Mouse (Mus musculus): ENCODE data around the gene Ccl4. TPM values are rescaled to one million over a fixed set of nuclear protein-coding genes. Genes with fewer than 3 reads are reported as not detected.

Ccl4 gene
- polyA plus RNA-seq, 1 experiment from 2014 or later, result not detected

DNA sequence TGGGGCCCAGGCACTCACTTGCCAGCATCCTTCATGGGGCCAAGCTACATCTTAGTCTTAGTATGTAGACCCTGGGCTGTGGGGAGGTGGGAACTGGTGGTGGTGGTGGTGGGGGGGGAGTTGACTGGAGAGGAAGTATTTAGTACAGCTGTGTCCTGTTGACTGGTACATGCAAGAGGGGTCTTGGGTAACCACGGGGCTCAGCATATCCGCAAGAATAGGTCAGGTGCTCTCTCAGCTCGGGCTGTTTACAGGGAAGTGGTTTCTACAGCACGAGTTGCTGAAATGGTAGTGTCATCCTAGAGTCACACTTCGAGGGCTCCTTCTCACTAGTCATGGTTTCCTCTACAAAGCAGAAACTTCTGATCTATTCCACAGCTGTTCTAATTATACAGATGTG is 22.2 kb upstream of the Ccl4 start:
- Histone ChIP-seq H3K27me3 (ENCODE audit: insufficient read depth, poor library complexity, severe bottlenecking) (no peaks in the 10 kb centered on the region), H3K9me3 (no peaks in the 10 kb centered on the region), H3K27ac (no peak overlapping the region), H3K4me1 (peaks cover 3% of the 10 kb centered on the region; the same call in 1 of the 2 replicates), H3K36me3 (no peaks in the 10 kb centered on the region), H3K4me3 (no peak overlapping the region)
- no peak for DNase-seq (ENCODE audit: low spot score)
- WGBS, result 79% methylated on average over 5 of the region's 5 CpGs

DNA sequence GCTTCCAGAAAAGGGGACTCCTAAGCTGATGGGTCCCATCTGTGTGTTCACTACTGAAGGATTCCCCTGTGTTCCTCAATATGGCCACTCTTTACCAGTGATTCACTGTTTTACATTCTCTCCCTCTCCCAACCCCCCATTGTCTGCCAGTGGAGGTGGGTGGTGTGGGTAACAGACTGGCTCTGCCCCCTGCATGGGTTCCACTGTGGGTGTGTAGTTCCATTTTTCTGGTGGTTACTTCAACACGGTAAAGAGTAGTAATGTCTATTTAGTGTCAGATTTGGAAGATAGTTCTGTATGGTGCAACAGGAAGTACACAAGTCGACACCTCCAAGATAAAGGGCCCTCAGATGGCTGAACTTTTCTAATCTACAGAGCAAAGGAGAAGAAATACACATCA is 21.2 kb upstream of the Ccl4 start:
- WGBS, result 49% methylated on average over 2 of the region's 2 CpGs
- no peaks in the 10 kb centered on the region for H3K36me3 ChIP-seq

DNA sequence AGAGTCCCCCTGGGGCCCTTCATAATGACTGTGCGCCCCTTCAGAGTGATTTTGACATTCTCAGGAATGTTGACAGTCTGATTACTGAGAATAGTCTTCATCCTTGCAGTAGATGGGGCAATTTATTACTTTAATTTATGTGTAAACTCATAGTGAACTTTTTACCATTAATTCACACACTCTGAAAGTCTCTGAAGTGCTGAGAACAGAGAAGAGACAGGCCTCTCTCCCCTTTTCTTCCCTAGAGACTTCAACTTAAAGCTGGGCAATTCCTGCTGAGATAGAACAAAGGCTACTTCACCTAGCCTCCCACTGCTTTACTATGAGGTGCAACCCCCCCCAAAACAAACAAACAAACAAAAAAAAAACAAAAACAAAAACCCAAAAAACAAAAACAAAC is 16.9 kb upstream of the Ccl4 start, which contains the start of gene Rpl9-ps1:
Gene Rpl9-ps1, minus strand, starts transcription at position 101 of the 400 bp plus-strand sequence.
- H3K36me3 ChIP-seq, result no peaks in the 10 kb centered on the region
- H3K27ac ChIP-seq, result no peak within 1 kb of the TSS
- 88% methylated on average over 1 of the region's 1 CpGs for WGBS
- no peaks in the 10 kb centered on the region for H3K9me3 ChIP-seq
- H3K4me3 ChIP-seq, result no peak within 1 kb of the TSS
- DNase-seq (ENCODE audit: low spot score), result no peak
- H3K27me3 ChIP-seq (ENCODE audit: insufficient read depth, poor library complexity, severe bottlenecking), result no peaks in the 10 kb centered on the region
- no peaks in the 10 kb centered on the region for H3K4me1 ChIP-seq

More for the DNA sequence above, 21.2 kb upstream of the Ccl4 start:
- Histone ChIP-seq H3K27ac (no peak overlapping the region), H3K4me1 (peaks cover 3% of the 10 kb centered on the region; the same call in 1 of the 2 replicates), H3K4me3 (no peak overlapping the region), H3K9me3 (no peaks in the 10 kb centered on the region), H3K27me3 (ENCODE audit: insufficient read depth, poor library complexity, severe bottlenecking) (no peaks in the 10 kb centered on the region)
- DNase-seq (ENCODE audit: low spot score), result no peak

DNA sequence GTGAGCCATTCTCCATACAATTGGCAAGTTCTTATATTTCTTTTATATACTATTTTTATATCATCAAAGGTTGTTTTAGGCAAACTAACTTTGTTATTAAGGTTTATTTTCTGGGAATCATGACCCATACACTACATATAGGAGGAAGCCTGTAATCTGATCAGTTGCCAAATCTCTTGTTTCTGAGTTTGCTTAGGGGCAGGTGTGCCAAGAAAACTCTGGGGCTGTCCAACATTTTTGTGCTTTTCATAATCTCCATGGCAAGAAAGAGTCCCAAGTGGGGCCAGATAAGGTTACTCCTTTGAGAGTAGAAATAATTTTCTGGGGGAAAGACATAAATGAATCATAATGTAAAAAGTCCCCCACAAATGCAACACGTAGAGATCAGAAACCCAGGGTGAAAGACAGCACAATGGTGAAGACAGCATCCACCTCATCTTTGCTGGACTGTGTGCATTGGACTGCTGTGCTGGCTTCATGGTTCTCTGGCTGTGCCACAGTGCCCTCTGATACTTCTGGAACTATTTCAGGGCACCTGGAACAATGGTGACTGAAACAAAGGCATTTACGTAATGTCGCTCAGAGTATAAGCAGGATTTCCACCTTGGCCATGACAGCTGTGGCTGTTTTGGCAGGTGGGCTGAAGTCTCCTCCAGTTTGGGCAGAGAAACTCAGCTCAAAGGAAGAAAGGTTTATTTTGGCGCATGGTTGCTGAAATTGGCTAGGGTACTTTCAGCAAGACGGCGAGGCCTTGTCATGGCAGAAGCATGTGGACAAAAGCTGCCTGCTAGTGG is 15.8 kb upstream of the Ccl4 start:
- Histone ChIP-seq H3K36me3 (no peaks in the 10 kb centered on the region), H3K9me3 (no peaks in the 10 kb centered on the region), H3K4me1 (no peaks in the 10 kb centered on the region), H3K4me3 (no peak overlapping the region), H3K27ac (no peak overlapping the region), H3K27me3 (ENCODE audit: insufficient read depth, poor library complexity, severe bottlenecking) (no peaks in the 10 kb centered on the region)
- DNase-seq (ENCODE audit: low spot score), result no peak
- WGBS, result 92% methylated on average over 6 of the region's 6 CpGs

- DNase-seq (ENCODE audit: low spot score), result no peak
- H3K4me3 ChIP-seq, result no peak within 1 kb of the TSS
- WGBS, result 72% methylated on average over 8 of the region's 8 CpGs
Observed at GRCm38 (mm10) chr11:83649305-83649841, 13.0 kb upstream of the Ccl4 start, which contains the start of gene Ccl3. Gene Ccl3 (minus strand): TSS chr11:83649355.

DNA sequence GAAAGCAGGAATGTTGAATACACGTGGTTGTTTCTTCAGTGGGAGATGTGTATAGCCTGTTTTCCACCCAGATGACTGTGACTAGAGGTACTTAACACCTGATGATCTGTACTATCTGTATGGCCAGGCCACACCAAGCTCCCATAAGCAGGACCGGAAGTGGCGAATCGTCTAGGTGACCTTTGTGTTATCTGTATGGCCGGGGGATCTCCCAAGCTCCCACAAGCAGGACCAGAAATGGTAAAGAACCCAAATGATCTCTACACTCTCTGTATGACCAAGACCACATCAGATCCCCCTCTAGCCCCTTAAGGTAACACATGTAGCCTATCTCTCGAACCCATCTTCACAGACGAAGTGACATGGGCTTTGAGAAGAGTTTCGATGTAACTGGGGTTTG is 7.8 kb upstream of the Ccl4 start:
- WGBS, result 71% methylated on average over 8 of the region's 8 CpGs
- Histone ChIP-seq H3K9me3 (no peaks in the 10 kb centered on the region), H3K27me3 (ENCODE audit: insufficient read depth, poor library complexity, severe bottlenecking) (no peaks in the 10 kb centered on the region), H3K36me3 (no peaks in the 10 kb centered on the region), H3K27ac (no peak overlapping the region), H3K4me1 (peaks cover 6% of the 10 kb centered on the region; the same call in 1 of the 2 replicates), H3K4me3 (no peak overlapping the region)
- DNase-seq (ENCODE audit: low spot score), result no peak

More at GRCm38 (mm10) chr11:83649305-83649841, 13.0 kb upstream of the Ccl4 start, which contains the start of gene Ccl3:
- Histone ChIP-seq H3K27ac (no peak within 1 kb of the TSS), H3K9me3 (no peaks in the 10 kb centered on the region), H3K27me3 (ENCODE audit: insufficient read depth, poor library complexity, severe bottlenecking) (no peaks in the 10 kb centered on the region), H3K36me3 (no peaks in the 10 kb centered on the region), H3K4me1 (peaks cover 6% of the 10 kb centered on the region; the same call in 1 of the 2 replicates)

DNA sequence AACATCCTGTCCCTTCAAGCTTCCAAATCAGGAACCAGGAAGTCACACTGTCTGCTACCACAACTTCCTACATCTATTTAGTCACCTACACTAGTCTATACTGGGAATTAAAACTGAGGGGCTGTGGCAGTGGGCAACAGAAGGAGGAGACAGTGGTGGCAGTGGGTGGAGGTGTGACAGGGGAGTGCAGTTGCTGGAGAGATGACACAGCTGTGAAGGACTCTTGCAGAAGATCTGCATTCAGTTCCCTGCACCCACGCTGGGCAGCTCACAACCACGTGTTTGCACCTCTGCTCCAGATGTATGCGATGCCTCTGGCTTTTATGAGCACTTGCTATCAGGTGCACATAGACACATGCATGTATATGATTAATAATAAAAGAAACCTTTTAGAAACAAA is 4.9 kb upstream of the Ccl4 start:
- Histone ChIP-seq H3K27ac (no peak overlapping the region), H3K9me3 (no peaks in the 10 kb centered on the region), H3K36me3 (no peaks in the 10 kb centered on the region), H3K4me3 (no peak overlapping the region), H3K4me1 (peaks cover 6% of the 10 kb centered on the region; the same call in 1 of the 2 replicates), H3K27me3 (ENCODE audit: insufficient read depth, poor library complexity, severe bottlenecking) (no peaks in the 10 kb centered on the region)
- DNase-seq (ENCODE audit: low spot score), result no peak
- 81% methylated on average over 3 of the region's 3 CpGs for WGBS

DNA sequence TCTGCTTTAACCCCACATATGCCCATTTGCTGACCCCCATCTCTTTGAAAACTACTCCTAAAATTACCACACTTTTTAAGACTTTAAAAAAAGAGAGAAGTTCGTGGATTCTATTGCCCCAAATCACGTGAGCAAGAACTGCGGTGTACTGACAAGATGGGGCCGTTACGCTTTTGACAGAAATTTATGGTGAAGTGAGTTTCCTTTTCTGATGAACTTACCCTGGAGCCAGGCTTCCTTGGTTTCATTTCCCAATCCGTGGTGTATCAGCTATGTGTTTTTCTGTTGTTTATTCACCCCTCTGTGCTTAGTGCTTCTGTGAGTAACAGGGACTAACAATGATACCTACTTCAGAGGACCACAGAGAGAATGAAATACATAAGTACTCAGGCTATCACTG is 3.6 kb upstream of the Ccl4 start:
- no peaks in the 10 kb centered on the region for H3K36me3 ChIP-seq
- H3K9me3 ChIP-seq, result no peaks in the 10 kb centered on the region
- DNase-seq (ENCODE audit: low spot score), result no peak
- H3K4me1 ChIP-seq, result peaks cover under 1% of the 10 kb centered on the region; the same call in 1 of the 2 replicates
- no peak overlapping the region for H3K27ac ChIP-seq
- H3K27me3 ChIP-seq (ENCODE audit: insufficient read depth, poor library complexity, severe bottlenecking), result no peaks in the 10 kb centered on the region
- WGBS, result 77% methylated on average over 6 of the region's 6 CpGs
- no peak overlapping the region for H3K4me3 ChIP-seq

DNA sequence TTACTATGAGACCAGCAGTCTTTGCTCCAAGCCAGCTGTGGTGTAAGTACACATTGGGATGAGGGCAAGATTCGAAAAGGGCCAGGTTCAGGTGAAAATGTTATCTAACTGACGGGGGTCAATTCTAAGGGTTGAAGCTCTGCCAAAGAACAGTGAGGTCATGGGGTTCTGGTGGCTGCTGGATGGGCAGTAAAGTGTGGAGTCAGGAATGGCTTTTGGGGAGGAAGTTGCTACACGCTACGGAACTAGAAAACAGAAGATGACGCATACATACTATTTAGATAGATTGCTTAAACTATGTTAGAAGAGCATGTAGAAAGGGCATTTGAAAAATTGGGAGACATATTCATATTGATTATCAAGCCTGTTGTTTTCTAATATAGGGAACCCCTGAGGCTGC is 1.1 kb downstream of the Ccl4 start:
- Histone ChIP-seq H3K27me3 (ENCODE audit: insufficient read depth, poor library complexity, severe bottlenecking) (no peaks in the 10 kb centered on the region), H3K9me3 (no peaks in the 10 kb centered on the region), H3K36me3 (no peaks in the 10 kb centered on the region), H3K4me1 (no peaks in the 10 kb centered on the region), H3K4me3 (no peak overlapping the region), H3K27ac (no peak overlapping the region)
- WGBS, result 78% methylated on average over 5 of the region's 5 CpGs
- DNase-seq (ENCODE audit: low spot score), result no peak

- no peak overlapping the region for H3K27ac ChIP-seq
- no peaks in the 10 kb centered on the region for H3K36me3 ChIP-seq
- no peak for DNase-seq (ENCODE audit: low spot score)
- no peak overlapping the region for H3K4me3 ChIP-seq
- H3K4me1 ChIP-seq, result no peaks in the 10 kb centered on the region
- H3K27me3 ChIP-seq (ENCODE audit: insufficient read depth, poor library complexity, severe bottlenecking), result no peaks in the 10 kb centered on the region
- H3K9me3 ChIP-seq, result no peaks in the 10 kb centered on the region
Observed at GRCm38 (mm10) chr11:83671743-83672142, 9.4 kb downstream of the Ccl4 start.

DNA sequence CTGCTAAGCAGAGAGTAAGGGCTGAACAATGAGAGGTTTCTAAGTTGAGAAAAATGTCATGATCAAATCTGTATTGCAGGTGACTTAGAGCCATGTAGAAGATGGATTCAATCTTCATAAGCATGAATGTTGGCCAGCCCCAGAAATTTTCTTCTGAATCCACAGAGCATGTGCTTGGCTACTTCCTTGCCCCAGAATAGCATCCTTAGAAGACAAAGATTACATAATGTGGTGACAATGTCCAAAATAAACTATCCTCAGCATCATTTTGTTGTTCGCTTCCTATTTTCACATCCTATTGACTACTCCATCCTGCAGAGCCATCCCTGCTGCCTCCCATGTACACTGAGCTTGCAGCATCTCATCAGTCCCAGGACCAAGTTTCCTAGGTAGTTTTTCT is 13.3 kb downstream of the Ccl4 start:
- no peaks in the 10 kb centered on the region for H3K36me3 ChIP-seq
- H3K4me3 ChIP-seq, result no peak overlapping the region
- H3K9me3 ChIP-seq, result no peaks in the 10 kb centered on the region
- H3K27me3 ChIP-seq (ENCODE audit: insufficient read depth, poor library complexity, severe bottlenecking), result no peaks in the 10 kb centered on the region
- 85% methylated on average over 1 of the region's 1 CpGs for WGBS
- H3K4me1 ChIP-seq, result no peaks in the 10 kb centered on the region
- no peak for DNase-seq (ENCODE audit: low spot score)
- H3K27ac ChIP-seq, result no peak overlapping the region

- H3K27me3 ChIP-seq (ENCODE audit: insufficient read depth, poor library complexity, severe bottlenecking), result no peaks in the 10 kb centered on the region
- no peaks in the 10 kb centered on the region for H3K9me3 ChIP-seq
- WGBS, result 70% methylated on average over 1 of the region's 1 CpGs
- H3K27ac ChIP-seq, result no peak overlapping the region
- H3K4me3 ChIP-seq, result no peak overlapping the region
- DNase-seq (ENCODE audit: low spot score), result no peak
- H3K4me1 ChIP-seq, result no peaks in the 10 kb centered on the region
- H3K36me3 ChIP-seq, result no peaks in the 10 kb centered on the region
Observed at GRCm38 (mm10) chr11:83689918-83690317, 27.5 kb downstream of the Ccl4 start.

DNA sequence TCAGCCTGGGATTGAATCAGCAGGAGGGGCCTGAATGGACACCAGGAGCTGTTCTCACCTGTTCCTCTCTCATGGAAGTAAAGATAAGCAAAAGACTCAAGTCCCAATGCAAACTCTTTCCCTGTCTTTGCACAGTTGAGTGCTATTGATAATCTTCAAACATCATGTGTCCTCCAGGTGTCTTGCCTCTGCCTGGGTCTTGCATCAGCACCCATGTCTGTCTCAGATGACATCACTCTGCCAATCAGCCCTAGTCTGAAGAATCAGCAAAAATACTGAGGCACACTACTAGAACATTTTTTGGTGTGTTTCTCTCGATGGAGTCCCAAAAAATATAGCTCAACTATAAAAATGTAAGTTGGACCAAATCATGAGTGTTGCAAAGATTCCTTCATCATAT is 29.6 kb downstream of the Ccl4 start:
- no peaks in the 10 kb centered on the region for H3K36me3 ChIP-seq
- H3K4me3 ChIP-seq, result no peak overlapping the region
- DNase-seq (ENCODE audit: low spot score), result no peak
- no peaks in the 10 kb centered on the region for H3K4me1 ChIP-seq
- WGBS, result 45% methylated on average over 1 of the region's 1 CpGs
- no peak overlapping the region for H3K27ac ChIP-seq
- no peaks in the 10 kb centered on the region for H3K9me3 ChIP-seq
- H3K27me3 ChIP-seq (ENCODE audit: insufficient read depth, poor library complexity, severe bottlenecking), result no peaks in the 10 kb centered on the region
